Mouse (Mus musculus) liver, embryonic 14.5 days (tissue): ENCODE results near the gene Rgl2.

Experiments
- CTCF ChIP-seq: IDR thresholded peaks from 2 replicates; pipeline ENCODE4 v1.5.1; 2016; ENCODE audit warnings: antibody characterized with exemption, low read depth, control low read depth
- EP300 ChIP-seq: IDR thresholded peaks from 2 replicates; pipeline ENCODE4 v1.6.1; 2016; ENCODE audit warnings: antibody characterized with exemption, low read depth

GRCm38 (mm10) chr17:33901653-33902052 is 27.7 kb upstream of the Rgl2 start:
- TF ChIP-seq EP300 (no peak), CTCF (no peak)
